Mouse (Mus musculus): Measurements from ENCODE around the gene Bin2.

DNA sequence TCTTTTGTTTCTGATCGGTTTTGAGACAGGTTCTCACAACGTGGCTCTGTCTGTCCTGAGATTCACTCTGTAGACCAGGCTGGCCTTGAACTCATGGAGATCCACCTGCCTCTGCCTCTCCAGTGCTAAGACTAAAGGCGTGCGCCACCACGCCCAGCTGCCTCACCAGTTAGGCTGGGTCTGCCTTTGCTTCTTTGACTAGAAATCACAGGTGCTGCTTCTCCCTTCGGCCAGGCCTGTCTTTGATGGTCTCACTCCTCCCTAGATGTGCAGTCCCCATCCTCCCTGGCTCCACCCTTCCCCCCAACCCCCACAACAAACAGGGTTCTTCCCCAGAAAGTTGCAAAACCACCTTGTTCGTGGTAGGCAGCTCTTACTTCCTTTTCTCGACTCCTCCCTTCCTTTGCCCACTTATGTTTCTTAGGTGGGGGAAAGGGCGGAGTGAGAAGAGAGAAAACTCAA, 4.5 kb downstream of the Bin2 start:
- TF ChIP-seq CTCF (IDR thresholded peaks at IDR 0.05; ENCODE audit: low read depth, low read length) (no peak), POLR2A (IDR thresholded peaks at IDR 0.05; ENCODE audit: borderline replicate concordance, low read depth, low read length) (no peak)
